Mouse (Mus musculus) right cerebral cortex, postnatal 14 days (tissue): ENCODE data around the gene Slc2a6.

Source experiments
- DNase-seq: peaks from one replicate; pipeline ENCODE4 v3.0.0; 2022

Gene Slc2a6

DNA sequence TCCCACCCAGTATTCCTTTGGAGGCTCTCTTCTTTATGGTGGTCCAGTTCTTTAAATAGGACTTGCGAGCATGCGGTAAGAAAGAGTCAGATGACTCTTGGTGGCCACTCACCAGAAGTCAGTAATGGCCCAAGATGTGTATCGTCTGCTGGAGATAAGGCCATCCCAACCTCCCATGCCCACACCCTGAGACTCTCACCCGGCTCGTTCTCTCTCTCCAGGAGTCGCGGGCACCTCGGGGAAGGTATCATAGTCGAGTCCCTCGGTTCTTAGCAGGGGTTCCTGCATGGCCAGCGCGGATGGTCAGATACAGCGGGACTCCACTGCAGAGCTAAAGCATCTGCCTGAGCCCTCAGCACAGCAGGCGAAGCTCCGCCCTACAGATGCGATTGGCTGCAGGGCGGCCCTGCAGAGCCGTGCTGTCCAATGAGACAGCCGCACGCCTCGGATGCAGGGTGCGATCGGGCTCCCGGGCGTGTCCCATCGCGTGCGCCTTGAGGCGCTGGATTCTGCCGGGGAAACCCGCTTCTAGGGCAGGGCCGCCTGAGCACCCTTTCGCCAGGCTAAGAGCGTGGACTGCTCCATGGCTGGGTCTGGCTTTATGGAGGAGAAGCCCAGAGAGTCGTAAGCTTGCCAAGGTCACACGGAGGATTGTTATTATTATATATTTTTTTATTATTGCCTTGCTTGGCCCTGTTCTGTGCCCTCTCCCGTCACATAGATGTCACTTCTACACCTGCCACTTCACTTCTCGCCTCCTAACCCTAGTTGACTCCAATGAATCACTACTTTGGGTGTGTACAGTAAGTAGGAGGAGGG is at the start of gene Slc2a6:
Gene Slc2a6 (minus strand): TSS at position 381 of the 819 bp plus-strand sequence.
- DNase-seq: peak; percentile 91

DNA sequence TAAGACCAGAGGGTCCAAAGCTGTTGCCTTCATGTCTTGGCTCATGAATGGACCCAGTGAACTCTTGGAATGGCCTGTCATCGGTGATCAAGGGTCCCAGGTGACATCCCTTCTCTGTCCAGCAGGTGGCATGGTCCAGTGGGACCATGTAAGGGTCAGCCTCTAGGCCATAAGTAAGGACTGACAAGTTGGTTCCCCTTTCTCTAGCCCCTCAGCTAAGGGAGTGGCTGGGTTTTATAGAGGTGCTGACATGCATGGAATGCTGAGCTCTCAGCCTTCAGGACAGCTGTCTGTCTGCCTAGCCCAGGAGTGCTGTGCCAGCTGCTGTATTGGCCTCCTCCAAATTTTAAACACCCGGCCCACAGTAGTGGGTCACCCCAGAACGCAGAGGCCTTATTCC is 47.7 kb upstream of the Slc2a6 start:
- no peak for DNase-seq

DNA sequence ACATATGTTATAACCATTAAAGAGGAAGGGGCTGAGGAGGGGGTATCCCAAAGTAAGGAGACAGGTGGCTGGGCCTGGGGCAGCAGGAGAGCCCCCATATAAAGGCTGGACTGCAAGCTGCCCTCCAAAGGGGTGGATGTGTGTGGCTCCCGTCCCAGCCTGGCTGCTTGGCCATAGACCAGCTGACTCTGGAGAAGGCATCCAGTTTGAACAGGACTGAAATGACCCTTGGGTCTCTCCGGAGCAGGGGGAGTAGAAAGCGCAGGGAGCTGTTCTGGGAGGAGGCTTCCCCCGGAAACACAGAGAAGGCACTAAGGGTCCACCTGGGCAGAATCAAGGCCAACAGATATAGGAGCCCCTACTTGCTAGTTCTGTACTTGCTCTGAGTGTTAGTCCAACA is 47.0 kb upstream of the Slc2a6 start:
- no peak for DNase-seq

DNA sequence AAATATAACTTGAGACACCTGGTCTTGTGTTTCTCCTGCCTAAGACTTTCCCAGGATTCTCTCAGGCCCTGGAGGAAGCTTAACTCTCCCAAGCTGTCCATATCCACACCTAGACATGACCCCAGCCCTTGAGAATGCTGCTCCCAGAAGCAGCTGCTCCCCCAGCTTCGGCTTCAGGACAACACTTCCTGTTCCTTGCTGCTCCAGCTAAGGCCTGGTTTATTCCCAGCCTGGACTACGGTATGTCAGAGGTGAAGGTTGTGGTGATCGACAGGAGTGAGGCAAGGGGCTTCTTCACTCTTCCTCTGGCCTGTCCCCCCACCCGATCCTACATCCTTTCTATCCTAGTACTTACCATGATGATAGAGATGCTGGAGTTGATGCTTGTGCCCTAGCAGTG is 45.6 kb upstream of the Slc2a6 start:
- DNase-seq: no peak

DNA sequence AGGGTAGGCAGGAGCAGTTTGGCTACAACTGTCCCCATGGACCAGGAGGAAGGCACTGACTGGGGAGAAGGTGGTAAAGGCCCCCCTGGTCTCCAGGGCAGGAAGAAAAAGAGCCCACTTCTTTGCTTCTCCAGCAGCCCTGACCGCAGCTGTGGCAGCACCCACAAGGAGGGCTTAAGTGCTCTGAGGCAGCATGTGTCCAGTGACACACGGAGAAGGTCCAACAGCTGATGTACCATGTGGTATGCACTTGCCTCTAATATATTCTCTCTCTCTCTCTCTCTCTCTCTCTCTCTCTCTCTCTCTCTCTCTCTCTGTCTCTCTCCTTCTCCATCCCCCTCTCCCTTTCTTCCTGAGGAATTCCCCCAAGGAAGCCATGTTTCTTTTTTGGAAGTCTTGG is 44.2 kb upstream of the Slc2a6 start, which contains the start of gene Mymk:
Gene Mymk (minus strand): TSS at position 202 of the 400 bp plus-strand sequence.
- DNase-seq: no peak

DNA sequence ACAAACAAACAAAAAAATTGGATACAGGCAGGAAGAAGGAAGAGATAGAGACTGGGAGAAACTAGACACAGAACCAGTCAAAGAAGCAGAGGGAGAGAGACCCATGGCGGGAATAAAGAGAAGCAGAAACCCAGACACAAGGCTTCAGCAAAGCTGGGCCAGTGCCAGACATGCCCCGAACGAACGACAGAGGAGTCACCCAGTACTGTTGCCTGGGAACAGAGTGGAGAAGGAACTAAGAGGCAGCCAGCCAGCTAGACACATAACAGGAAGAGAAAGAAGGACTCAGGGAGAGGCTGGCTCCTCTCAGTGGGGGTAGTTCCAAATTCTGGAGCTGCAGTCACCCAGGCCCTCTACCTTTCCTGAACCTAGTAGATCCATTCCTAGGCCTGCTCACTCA is 43.3 kb upstream of the Slc2a6 start:
- DNase-seq: peak; percentile 97

DNA sequence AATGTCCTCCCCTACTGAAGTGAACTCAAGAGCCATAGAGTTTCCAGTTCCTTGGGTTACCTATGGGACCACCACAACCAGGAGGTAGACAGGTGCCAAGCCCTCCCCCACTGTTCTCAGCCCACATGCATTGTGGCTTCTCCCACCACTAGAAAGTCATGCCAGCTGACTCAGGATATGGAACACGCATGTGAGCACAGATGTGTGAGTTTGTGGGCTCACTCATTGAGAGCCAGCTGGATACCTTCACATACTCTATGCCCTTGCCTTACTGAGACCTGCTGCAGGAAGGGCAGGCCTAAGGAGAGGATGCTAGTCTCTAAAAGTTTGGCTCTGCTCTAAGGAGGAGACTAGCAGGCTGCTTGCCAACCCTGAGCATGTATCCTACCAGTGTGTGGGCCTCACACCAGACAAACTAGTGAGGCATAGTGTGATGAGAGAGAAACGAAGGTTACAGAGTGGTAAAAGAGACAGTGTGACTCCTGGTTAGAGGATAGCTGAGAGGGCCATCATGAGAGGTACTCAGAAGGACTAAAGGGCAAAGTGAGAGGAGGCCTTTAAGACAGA is 42.5 kb upstream of the Slc2a6 start:
- no peak for DNase-seq

DNA sequence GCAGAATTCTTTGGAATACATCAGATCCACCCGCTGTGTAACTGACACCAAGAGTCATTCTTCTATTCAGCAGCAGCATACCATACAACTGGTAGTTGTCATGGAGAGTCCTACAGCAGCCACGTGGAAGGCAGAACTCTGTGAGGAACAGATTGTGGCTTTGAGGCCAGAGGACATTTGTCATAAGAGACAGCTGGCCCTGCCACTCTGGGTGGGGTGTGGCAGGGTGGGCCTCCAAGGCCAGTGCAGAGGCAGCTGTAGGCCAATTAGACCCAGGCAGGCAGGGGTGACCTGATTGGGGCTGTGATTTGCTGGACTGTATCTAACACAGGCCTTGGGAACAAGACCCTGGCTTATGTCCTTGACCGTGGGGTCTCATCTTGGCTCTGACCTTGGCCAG is 41.8 kb upstream of the Slc2a6 start:
- DNase-seq: no peak

DNA sequence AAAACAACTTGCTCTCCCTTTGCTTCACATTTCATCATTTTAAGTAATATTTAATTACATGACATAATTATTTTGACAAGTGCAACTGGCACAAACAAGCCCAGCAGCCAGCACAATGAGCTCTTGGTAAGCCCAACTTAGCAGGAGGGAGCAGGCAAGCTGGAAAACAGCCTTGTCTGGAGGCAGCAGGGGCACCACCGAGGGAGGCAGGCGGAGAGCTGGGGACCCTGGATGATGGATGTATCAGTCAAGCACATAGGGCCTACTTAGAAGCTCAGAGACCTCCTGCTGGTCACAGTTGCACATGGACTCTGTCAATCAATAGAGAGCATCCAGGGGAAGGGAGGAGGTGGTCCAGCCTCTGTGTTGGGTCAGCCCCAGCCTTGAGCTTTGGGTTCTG is 40.2 kb upstream of the Slc2a6 start:
- DNase-seq: no peak

DNA sequence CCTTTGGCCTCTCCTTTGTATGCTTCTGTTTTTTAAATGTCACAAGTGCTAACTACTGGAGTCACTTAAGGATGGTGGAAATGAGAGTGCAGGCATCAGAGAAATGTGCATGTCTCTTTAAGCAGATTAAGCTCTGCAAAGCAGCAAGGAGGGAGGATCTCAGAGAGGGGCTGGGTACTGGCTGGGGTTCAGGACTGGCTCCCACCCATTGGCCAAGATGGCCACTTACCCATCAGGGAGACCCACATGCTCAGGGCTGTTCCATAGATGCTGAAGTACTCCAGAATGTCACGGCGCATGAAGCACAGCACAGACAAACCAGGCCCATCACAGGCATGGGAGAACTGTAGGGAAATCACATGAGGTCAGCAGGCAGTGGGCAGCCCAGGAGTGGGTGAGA is 39.3 kb upstream of the Slc2a6 start:
- DNase-seq: no peak

DNA sequence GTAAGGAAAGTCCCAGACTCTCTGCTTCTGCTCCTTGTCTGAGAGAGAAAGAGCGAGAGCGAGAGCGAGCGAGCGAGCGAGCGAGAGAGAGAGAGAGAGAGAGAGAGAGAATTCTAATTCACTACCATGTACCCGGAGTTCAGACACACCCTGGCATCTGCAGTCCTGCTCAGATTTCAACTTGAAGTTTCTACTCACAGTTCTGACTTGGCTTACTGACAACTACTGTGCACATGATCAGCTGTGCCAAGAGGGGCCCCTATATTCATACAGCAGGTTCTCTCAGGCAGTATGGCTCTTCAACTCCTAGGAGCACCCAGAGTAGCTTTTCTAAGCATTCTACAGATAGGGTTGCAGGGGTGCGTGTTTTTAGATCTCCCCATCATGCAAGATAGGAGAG is 31.4 kb upstream of the Slc2a6 start:
- no peak for DNase-seq

DNA sequence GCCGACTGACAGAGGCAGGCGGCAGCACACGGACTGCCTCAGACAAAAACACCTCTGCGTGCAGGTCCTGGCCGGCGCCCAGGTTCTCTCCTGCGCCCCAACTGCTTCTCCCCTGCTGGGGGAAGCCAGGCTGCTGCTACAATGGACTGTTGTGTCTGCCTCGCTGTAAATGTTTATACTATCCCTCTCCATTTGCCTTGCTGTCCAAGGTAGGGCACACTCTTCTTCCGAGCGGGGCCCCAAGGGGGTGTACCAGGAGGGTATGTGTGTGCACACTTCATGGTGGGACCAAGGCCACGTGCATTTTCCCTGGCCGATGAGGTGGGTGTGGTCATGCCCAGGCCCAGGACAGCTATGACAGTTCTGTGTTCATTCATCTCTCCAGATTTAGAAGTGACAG is 31.0 kb upstream of the Slc2a6 start:
- no peak for DNase-seq

DNA sequence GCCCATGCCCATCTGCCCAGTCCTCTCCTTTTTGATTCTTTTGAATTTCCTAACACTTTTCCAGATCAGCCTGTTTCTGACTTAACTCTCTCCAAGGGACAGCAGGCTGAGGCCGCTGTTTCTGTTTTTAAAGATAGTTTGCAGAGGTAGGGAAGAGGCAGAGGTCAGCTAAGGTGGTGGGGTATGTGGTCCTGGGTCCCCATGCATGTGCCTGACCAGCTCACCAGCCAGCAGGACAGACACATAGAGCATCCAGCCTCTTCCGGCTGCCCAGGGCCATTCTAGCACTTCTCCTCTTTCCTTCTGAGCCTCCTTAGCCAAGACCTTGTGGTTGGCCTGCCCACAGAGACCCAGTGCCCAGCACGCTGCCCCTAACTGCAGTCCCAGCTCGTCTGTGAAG is 30.5 kb upstream of the Slc2a6 start:
- DNase-seq: no peak

DNA sequence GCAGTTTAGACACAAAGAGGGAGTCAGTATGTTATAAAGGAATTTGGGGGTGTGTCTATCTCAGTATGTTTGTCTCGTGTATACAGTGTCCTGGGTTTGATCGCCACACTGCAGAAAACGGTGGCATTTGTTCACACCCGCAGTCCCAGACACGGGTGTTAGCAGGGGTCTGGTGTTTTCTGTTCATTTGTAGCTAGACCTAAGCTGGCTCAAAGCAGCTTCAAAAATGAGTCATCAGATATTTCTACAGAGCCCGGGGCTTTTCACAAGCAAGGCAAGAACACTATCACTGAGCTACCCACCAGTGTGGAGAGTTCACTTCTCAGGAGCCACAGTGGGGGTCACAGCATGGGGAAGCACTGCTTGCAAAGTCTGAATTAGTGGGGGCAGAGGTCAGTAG is 21.6 kb upstream of the Slc2a6 start:
- DNase-seq: no peak

DNA sequence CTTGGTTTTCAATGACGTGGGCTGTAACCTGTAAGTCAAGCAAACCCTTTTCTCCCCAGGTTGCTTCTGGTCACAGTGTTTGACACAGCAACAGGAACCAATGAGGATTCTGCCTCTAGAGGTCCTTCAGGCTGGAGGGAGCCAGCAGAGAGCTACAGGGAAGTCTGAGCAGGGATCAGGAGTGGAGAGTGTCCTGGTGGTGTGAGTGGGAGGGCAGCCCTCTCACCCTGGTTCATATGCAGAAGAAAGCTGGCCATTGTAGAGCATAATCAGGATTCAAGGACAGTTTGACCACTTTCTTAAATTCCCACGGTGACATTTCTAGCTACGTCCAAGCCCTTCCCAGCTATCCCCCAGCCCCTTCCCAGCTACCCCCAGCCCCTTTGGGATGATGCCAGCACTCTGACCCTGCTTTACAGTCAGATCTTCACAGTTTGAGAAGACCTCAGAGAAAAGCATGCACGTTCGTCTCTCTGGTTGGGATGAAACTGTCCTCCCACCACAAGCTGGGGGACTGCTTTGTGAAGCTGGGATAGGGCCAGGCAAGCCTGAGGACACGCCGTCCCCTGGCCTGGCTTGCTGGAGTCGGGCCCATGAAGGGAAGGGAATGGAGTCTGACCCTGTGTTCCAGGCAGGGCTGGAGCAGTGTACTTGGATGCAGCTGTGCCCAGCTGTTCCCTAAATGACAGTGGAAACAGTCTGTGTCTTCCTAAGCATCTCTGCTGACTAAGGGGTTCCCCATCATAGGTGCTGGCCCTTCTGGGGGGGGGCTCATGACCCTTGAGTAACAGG is 18.4 kb upstream of the Slc2a6 start:
- DNase-seq: no peak

DNA sequence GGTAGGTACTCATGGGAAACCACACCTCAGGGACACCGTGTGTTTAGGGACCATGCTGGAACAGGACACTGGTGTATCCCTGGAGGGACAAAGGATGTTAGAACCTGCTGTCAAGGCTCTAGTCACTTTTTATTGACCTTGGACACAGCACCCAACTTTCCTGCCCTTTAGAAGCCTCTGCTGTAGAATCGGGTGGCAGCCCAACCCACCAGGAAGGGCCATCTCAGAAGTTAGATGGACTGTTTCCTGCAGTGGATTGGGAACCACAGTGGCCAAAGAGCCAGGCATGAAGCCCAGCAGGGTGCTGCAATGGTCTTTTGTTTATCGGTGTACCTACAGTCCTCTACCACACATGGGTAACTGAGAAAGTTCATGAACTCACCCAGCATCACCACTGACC is 16.8 kb upstream of the Slc2a6 start:
- DNase-seq: no peak

DNA sequence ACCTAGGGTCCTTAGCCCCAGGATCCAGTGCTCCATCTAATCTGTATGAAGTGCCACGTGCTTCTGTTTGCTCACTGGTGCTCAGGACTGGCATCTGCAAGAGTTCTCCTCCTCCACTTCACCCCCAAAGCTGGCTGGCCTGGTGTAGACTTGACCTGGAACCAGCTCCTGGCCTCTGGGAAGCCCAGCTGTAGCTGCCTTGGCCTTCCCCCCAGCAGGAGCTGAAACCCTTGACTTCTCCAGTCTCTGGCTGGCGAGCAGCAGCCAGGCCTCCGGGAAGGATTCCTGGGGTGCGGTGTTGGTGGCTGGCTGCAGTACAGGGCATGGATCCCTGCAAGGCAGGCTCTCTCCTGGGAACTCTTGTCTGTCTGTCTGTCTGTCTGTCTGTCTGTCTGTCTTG is 16.4 kb upstream of the Slc2a6 start:
- no peak for DNase-seq

DNA sequence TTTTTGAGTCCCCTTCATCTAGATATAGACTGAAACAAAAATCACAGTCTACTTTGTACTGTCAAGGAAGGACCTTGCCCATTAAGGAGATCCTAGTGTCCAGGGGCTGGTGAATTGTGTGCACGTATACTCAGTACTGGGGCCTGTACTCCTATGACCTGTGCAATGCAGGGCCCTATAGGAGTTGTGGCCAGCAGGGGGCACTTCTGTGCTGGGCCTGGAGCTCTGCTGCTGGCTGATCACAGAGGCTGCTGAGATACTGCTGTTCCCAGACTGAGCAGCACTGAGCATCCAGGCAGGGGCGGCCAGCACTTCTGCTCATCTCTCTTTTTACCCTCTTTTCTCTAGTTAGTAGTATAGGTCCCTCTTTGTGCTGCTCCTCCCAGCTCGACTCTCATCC is 15.7 kb upstream of the Slc2a6 start:
- DNase-seq: peak; percentile 93

DNA sequence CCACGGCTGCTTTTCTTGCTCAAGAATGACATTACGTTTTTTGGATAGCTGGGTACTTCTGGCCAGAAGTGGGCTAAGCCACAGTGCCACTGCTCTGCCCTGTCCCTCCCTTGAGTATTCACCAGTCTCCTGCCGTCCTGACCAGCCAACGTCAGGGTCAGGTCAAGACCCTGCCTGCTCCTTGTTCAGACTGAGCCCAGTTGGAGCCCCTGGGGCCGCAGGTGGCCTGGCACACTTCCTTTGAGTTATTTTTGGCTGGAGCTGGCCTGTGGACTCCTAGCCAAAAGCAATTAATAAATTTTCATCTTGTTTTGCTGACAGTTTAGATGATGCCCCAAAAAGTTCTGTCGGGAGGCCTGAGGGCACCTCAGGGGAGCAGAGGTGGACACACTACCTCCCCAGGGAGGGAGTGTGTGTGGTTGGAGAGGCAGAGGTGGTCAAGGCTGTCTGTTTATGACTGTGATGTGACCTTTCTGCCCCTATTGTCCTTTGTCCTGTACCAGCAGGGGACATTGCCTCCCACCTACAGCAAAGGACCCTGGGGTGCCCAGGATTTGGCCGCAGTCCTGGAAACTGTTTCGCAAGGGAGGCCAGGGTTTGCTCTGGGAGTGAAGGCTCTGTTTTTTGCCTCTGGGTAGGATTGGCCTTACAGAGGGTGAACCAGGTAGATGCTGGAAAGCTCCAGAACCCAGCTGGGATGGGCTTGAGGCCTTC is 14.5 kb upstream of the Slc2a6 start:
- no peak for DNase-seq

DNA sequence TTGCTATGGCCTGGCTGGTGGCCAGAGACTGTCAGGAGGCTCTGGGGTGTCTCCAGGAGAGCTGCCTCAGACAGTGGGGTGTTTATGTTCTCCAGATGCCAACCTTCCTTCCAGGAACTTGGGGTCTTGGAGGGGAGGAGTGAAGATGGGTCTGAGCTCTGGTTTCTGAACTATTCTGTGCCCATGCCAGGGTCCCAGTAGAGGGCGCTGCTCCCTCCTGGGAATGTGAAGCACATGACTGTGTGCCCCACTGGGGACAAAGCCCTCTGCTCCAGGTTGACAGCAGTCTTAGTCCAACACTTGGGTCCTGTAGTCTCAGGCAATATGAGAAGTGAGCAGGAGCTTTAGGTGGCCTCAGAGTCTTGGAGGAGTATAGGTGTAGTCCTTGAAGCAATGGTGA is 11.5 kb upstream of the Slc2a6 start:
- DNase-seq: peak; percentile 48

DNA sequence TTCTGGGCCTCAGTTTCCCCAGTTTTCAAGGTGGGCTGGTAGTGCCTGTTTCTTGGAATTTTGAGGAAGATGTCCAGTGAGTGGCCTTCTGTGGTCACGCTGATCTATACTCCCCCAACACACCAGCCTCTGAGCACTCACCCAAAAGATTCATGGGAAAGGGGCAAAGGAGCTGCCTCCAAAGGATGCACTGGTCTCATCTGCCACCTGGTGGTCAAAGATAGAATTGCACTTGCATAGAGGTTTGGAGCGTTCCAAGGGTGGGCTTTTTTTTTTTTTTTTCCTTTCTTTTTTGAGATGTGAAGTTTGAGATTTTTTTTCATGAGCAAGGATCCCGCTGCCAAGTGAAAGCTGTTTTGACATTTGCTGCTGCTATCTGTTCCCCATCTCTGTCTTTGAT is 10.8 kb upstream of the Slc2a6 start:
- DNase-seq: peak; percentile 76

DNA sequence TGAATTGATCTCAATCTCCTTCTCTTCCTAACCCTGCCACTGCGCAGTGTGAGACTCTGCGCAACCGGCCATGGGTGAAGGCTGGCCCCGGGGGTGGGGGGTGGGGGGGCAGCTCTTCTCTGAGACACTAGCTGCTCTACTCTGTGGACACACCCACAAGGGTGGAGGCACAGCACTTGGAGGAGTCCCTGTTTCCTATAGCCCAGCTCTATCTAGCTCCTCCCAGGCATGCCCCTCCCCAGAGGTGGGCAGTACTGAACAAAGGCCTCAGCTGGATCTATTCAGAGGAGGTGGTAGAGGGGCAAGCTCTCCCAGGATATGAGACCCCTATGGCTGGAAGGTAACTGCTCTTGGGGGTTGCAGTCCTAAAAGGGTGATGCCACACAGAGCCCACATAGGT is 9.2 kb upstream of the Slc2a6 start:
- no peak for DNase-seq

DNA sequence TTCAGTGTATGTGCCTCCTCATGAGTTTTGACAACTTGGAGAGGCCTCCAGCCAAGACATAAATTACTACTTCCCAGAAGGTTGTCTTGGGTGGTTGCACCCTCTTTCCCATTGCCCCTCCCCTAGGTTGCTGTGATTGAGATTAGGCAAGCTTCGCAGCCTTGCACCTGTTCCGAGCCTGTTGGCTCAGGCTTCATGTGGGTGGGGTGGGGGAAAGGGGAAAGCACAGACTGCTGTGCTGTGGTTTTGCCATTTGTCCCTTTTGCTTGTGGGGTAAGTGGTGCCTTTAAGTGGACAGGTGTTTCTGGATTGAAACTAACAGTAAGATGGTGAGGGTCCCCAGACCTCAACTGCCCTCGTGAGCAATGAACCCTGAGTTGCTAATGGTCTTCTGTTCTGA is 8.2 kb upstream of the Slc2a6 start:
- DNase-seq: no peak
